Mouse (Mus musculus) G1E (cell line): ENCODE data around the gene Galm.

Source experiments
- CTCF ChIP-seq: IDR thresholded peaks from 2 replicates; pipeline ENCODE4 v1.5.1; 2012; ENCODE audit warnings: low read depth, low read length, inconsistent platforms, mixed read lengths
- GATA1 ChIP-seq: IDR thresholded peaks from 2 replicates; pipeline ENCODE4 v1.6.1; 2012; ENCODE audit warnings: borderline replicate concordance, low read length, inconsistent platforms, mixed read lengths
- POLR2AphosphoS5 ChIP-seq: IDR thresholded peaks from 2 replicates; pipeline ENCODE4 v1.6.1; 2012; ENCODE audit warnings: low read depth, low read length, inconsistent platforms; ENCODE audit not compliant: insufficient replicate concordance
- TAL1 ChIP-seq: conservative IDR thresholded peaks from 2 replicates; pipeline ENCODE4 v1.6.1; 2012; ENCODE audit warnings: low read depth, low read length, inconsistent platforms, mixed read lengths

- no peak for TF ChIP-seq CTCF
- TF ChIP-seq GATA1: no peak
- TF ChIP-seq TAL1: no peak
- no peak for TF ChIP-seq POLR2AphosphoS5
These were observed 2.1 kb upstream of the Galm start for GRCm38 (mm10) chr17:80124985-80125750.
